Mouse (Mus musculus) spleen, adult 2 months (tissue): ENCODE measurements around the gene Sptlc2.

Experiments used
- CTCF ChIP-seq: fragments of 200-500 bp; IDR thresholded peaks from 2 replicates; pipeline ENCODE4 v1.5.1; 2011; ENCODE audit warnings: mild to moderate bottlenecking, inconsistent platforms; ENCODE audit not compliant: insufficient read depth, insufficient read length, insufficient replicate concordance; ENCODE audit errors: extremely low read depth
- POLR2A ChIP-seq: fragments of 200-500 bp; IDR thresholded peaks from 2 replicates; pipeline ENCODE4 v1.6.1; 2011; ENCODE audit warnings: low read depth, low read length, inconsistent platforms

DNA sequence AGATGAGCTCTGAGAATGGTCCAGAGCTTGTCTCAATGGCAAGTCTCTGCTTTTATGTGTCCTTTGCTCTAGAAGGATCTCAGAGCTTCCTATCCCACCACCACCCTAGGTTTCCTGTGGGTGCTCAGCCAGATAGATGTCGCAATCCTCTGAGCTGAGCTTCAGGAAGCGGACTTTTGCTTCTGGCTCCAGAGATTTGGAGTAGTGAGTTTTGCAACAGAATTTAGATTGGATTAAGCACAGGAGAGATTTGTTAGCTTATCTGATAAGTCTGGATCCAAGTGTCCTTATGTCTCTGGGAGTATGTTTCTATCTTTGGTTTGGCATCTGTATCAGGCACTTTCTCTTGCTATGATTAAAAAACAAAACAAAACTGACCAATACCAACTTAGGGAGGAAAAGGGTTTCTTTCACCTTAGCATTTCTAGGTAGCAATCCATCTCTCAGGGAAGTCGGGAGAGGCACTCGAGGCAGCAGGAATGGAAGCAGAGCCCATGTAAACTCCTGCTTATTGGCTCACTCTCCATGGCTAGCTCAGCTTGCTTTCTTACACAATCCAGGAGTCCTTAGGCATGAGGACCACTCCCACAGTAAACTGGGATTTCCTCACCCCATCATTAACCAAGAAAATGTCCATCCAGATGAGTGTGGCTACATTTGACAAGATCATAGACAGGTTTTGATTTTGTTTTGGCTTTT is 5.4 kb upstream of the Sptlc2 start:
- no peak for TF ChIP-seq POLR2A
- TF ChIP-seq CTCF: no peak
